Mouse (Mus musculus) myocyte (in vitro differentiated cells): ENCODE data around the gene Sat2. TPM values are rescaled to one million over a fixed set of nuclear protein-coding genes. Genes with fewer than 3 reads are reported as not detected.

ENCODE experiments used
- H3K27me3 ChIP-seq: one replicate; pipeline ENCODE4 v1.6.1; 2011; ENCODE audit not compliant: control insufficient read depth, insufficient read depth, insufficient read length
- H3K36me3 ChIP-seq: one replicate; pipeline ENCODE4 v1.6.1; 2011; ENCODE audit not compliant: control insufficient read depth, insufficient read depth
- H3K4me2 ChIP-seq: one replicate; pipeline ENCODE4 v1.6.1; 2011; ENCODE audit warnings: low read depth, control low read depth
- H3K4me3 ChIP-seq: one replicate; pipeline ENCODE4 v1.5.1; 2011; ENCODE audit warnings: mild to moderate bottlenecking, control low read depth, moderate library complexity
- H3K79me2 ChIP-seq: one replicate; pipeline ENCODE4 v1.6.1; 2011; ENCODE audit not compliant: control insufficient read depth, insufficient read depth
- H3ac ChIP-seq: one replicate; pipeline ENCODE4 v1.6.1; 2011; ENCODE audit not compliant: control insufficient read depth, insufficient read length
- CEBPB ChIP-seq: IDR thresholded peaks from 2 replicates; pipeline ENCODE4 v1.6.1; 2011; ENCODE audit warnings: mild to moderate bottlenecking, moderate library complexity; ENCODE audit not compliant: poor library complexity, insufficient read depth, severe bottlenecking
- E2F4 ChIP-seq: IDR thresholded peaks from one replicate; pipeline ENCODE4 v1.6.1; 2011; ENCODE audit warnings: mild to moderate bottlenecking, control low read depth, moderate library complexity; ENCODE audit not compliant: insufficient read depth
- MAX ChIP-seq: IDR thresholded peaks from one replicate; pipeline ENCODE4 v1.6.1; 2011; ENCODE audit warnings: low read depth, mild to moderate bottlenecking, control low read depth
- MYOD1 ChIP-seq, 3 experiments: IDR thresholded peaks; one replicate each; pipeline ENCODE4 v1.6.1; 2011; ENCODE audit warnings: control low read depth in 2 of 3, low read depth in 2 of 3, mild to moderate bottlenecking in 2 of 3, moderate library complexity in 1 of 3; ENCODE audit not compliant: insufficient read length in 2 of 3, control insufficient read depth in 1 of 3
- MYOG ChIP-seq, 3 experiments: IDR thresholded peaks; one replicate each; pipeline ENCODE4 v1.6.1; 2011; ENCODE audit warnings: control low read depth in 2 of 3, low read depth in 2 of 3, mild to moderate bottlenecking in 2 of 3; ENCODE audit not compliant: insufficient read length in 2 of 3, control insufficient read depth in 1 of 3, insufficient read depth in 1 of 3
- POLR2A ChIP-seq: IDR thresholded peaks from one replicate; pipeline ENCODE4 v1.6.1; 2011; ENCODE audit warnings: low read depth, mild to moderate bottlenecking, control low read depth, moderate library complexity; ENCODE audit not compliant: insufficient read length
- POLR2AphosphoS2 ChIP-seq: IDR thresholded peaks from one replicate; pipeline ENCODE4 v1.6.1; 2011; ENCODE audit warnings: low read depth, control low read depth; ENCODE audit not compliant: insufficient read length
- REST ChIP-seq: IDR thresholded peaks from one replicate; pipeline ENCODE4 v1.6.1; 2011; ENCODE audit warnings: mild to moderate bottlenecking, control low read depth, moderate library complexity; ENCODE audit not compliant: insufficient read depth, insufficient read length
- SRF ChIP-seq: IDR thresholded peaks from one replicate; pipeline ENCODE4 v1.6.1; 2011; ENCODE audit warnings: low read depth; ENCODE audit not compliant: control insufficient read depth, insufficient read length
- TCF12 ChIP-seq: IDR thresholded peaks from one replicate; pipeline ENCODE4 v1.6.1; 2011; ENCODE audit warnings: mild to moderate bottlenecking, control low read depth; ENCODE audit not compliant: poor library complexity, insufficient read depth, severe bottlenecking
- TCF3 ChIP-seq: IDR thresholded peaks from one replicate; pipeline ENCODE4 v1.6.1; 2011; ENCODE audit warnings: low read depth, control low read depth; ENCODE audit not compliant: insufficient read length
- USF1 ChIP-seq: IDR thresholded peaks from one replicate; pipeline ENCODE4 v1.6.1; 2011; ENCODE audit warnings: low read depth, mild to moderate bottlenecking, control low read depth, moderate library complexity
- polyA plus RNA-seq: library from polyadenylated mRNA; unstranded; fragments of >200 nt; fragmentation: generic; extraction: Trizol; gene quantifications from one replicate; pipeline ENCODE4 v1.2.1, GENCODE M21; 2012; ENCODE audit warnings: missing spikeins

Sat2 gene
- polyA plus RNA-seq, 1 experiment: 3.6 TPM

GRCm38 (mm10) chr11:69579128-69580017, 42.5 kb upstream of the Sat2 start:
- H3K27me3 ChIP-seq: no peaks in the 10 kb centered on the region
- peaks cover under 1% of the 10 kb centered on the region for H3K36me3 ChIP-seq
- peaks cover 77% of the 10 kb centered on the region for H3K79me2 ChIP-seq
- peak overlapping the region; percentile 97 for H3K4me2 ChIP-seq
- peak; percentile 38 for TF ChIP-seq POLR2A
- TF ChIP-seq TCF3: no peak
- peak; percentile 92 for TF ChIP-seq E2F4
- peak overlapping the region; percentile 79 for H3ac ChIP-seq
- H3K4me3 ChIP-seq: peak overlapping the region; percentile 99

DNA sequence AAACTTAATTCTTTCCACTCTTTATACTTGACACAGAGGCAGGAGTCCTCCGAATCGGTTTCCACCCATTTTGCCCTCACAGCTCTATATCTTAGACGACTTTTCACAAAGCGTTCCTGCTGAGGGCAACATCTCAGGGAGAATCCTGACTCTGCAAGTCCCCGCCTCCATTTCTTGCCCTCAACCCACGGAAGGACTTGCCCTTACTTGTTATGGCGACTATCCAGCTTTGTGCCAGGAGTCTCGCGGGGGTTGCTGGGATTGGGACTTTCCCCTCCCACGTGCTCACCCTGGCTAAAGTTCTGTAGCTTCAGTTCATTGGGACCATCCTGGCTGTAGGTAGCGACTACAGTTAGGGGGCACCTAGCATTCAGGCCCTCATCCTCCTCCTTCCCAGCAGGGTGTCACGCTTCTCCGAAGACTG, 41.7 kb upstream of the Sat2 start, which contains the start of the genes Wrap53 and Trp53:
Wrap53 (minus strand) TSS at position 165 of the 424 bp plus-strand sequence.
Trp53 (plus strand) TSS at position 269 of the 424 bp plus-strand sequence.
- H3K36me3 ChIP-seq: no peaks in the 10 kb centered on the region
- peak within 1 kb of the TSS; percentile 97 for H3K4me2 ChIP-seq
- H3K4me3 ChIP-seq: peak within 1 kb of the TSS; percentile 99
- peak within 1 kb of the TSS; percentile 79 for H3ac ChIP-seq
- no peak for TF ChIP-seq E2F4
- TF ChIP-seq TCF12: no peak
- TF ChIP-seq POLR2AphosphoS2: peak; percentile 66
- TF ChIP-seq CEBPB: no peak
- TF ChIP-seq MYOD1 (IDR thresholded peaks at IDR 0.05; ENCODE audit: control insufficient read depth in 1 of 3, insufficient read length in 2 of 3, low read depth in 2 of 3): no peak
- TF ChIP-seq SRF: peak; percentile 22
- no peak for TF ChIP-seq TCF3
- TF ChIP-seq POLR2A: peak; percentile 69
- TF ChIP-seq MAX: peak; percentile 93
- TF ChIP-seq MYOG (IDR thresholded peaks at IDR 0.05; ENCODE audit: control insufficient read depth in 1 of 3, insufficient read depth in 1 of 3, insufficient read length in 2 of 3, low read depth in 2 of 3): no peak
- peak; percentile 90 for TF ChIP-seq USF1
- no peak for TF ChIP-seq REST
- H3K79me2 ChIP-seq: peaks cover 78% of the 10 kb centered on the region
- H3K27me3 ChIP-seq: no peaks in the 10 kb centered on the region

DNA sequence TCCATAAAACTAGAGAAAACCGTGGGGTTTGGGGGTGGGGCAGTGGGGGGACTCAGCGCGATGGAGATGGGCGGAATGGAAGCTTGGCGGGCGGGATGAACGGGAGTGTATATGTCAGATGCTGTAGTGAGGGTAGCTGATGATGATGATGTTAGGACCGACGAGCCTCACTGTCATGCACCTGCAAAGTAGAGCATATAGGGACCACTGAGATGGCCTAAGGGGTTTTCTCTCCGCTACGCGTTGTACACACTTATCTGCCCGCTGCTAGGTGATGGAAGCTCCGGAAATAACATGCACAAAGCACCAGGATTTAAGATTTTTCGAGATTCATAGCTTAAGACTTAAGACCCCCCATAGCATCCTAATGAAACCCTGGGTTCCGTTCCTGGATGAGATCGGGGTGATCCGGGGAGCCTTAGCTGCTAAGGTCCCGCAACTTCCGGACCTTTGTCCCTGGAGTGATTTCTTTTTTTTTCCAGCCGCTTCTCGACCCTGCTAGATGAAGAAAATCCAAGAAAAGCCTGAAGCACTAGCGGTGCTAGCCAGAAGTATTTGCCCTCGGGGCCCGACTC, 41.2 kb upstream of the Sat2 start:
- Histone ChIP-seq H3K79me2 (peaks cover 82% of the 10 kb centered on the region), H3K4me2 (peak overlapping the region; percentile 88), H3K27me3 (no peaks in the 10 kb centered on the region), H3K36me3 (no peaks in the 10 kb centered on the region), H3ac (peak overlapping the region; percentile 79), H3K4me3 (peak overlapping the region; percentile 99)
- TF ChIP-seq MAX: no peak
- no peak for TF ChIP-seq TCF3
- no peak for TF ChIP-seq TCF12
- no peak for TF ChIP-seq REST
- TF ChIP-seq MYOG (IDR thresholded peaks at IDR 0.05; ENCODE audit: control insufficient read depth in 1 of 3, insufficient read depth in 1 of 3, insufficient read length in 2 of 3, low read depth in 2 of 3): no peak
- TF ChIP-seq MYOD1 (IDR thresholded peaks at IDR 0.05; ENCODE audit: control insufficient read depth in 1 of 3, insufficient read length in 2 of 3, low read depth in 2 of 3): no peak
- TF ChIP-seq CEBPB: no peak
- no peak for TF ChIP-seq POLR2AphosphoS2

DNA sequence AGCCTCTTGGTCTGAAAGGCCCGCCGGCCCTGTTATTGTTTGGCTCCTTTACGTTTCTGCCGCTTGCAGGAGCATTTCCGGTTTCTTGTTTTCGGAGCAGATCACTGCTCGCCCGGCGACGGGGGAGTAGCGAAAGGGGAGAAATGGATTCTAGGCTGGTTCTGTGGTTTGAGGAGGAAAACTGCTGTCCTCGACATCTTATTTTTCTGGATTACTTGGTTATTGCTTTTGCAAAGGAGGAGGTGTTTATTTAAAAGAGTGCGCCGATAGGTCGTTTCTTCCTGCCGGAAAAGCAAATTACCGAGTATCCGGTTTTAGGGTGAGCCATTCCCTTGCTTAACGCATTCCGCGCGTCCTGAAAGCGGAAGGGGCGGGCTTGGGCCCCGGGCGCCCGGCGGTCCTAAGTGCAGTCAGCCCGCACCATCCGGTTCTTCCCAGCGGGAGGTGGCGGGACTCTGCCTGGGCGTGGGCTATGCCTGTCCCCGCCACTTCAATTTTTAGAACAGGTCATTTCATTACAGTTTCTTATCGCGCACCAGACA, 40.6 kb upstream of the Sat2 start:
- no peaks in the 10 kb centered on the region for H3K36me3 ChIP-seq
- peak overlapping the region; percentile 79 for H3ac ChIP-seq
- H3K79me2 ChIP-seq: peaks cover 83% of the 10 kb centered on the region
- no peaks in the 10 kb centered on the region for H3K27me3 ChIP-seq
- H3K4me3 ChIP-seq: peak overlapping the region; percentile 99
- H3K4me2 ChIP-seq: peak overlapping the region; percentile 94
- TF ChIP-seq REST (no peak), CEBPB (0 out of 2 replicates have a peak, but pooled peaks have one; percentile 10), E2F4 (peak; percentile 36), POLR2AphosphoS2 (peak; percentile 40), POLR2A (peak; percentile 68), MYOD1 (IDR thresholded peaks at IDR 0.05; ENCODE audit: control insufficient read depth in 1 of 3, insufficient read length in 2 of 3, low read depth in 2 of 3) (no peak), MYOG (IDR thresholded peaks at IDR 0.05; ENCODE audit: control insufficient read depth in 1 of 3, insufficient read depth in 1 of 3, insufficient read length in 2 of 3, low read depth in 2 of 3) (peak in 1 of 3 experiments; percentile 20)

GRCm38 (mm10) chr11:69581814-69582213, 40.0 kb upstream of the Sat2 start:
- no peak overlapping the region for H3ac ChIP-seq
- no peaks in the 10 kb centered on the region for H3K36me3 ChIP-seq
- H3K4me2 ChIP-seq: peak overlapping the region; percentile 94
- TF ChIP-seq USF1: no peak
- TF ChIP-seq MYOG (IDR thresholded peaks at IDR 0.05; ENCODE audit: control insufficient read depth in 1 of 3, insufficient read depth in 1 of 3, insufficient read length in 2 of 3, low read depth in 2 of 3): no peak
- no peak for TF ChIP-seq MAX
- TF ChIP-seq POLR2AphosphoS2: no peak
- TF ChIP-seq E2F4: no peak
- TF ChIP-seq TCF12: no peak
- TF ChIP-seq REST: no peak
- no peak for TF ChIP-seq MYOD1 (IDR thresholded peaks at IDR 0.05; ENCODE audit: control insufficient read depth in 1 of 3, insufficient read length in 2 of 3, low read depth in 2 of 3)
- no peak for TF ChIP-seq CEBPB
- TF ChIP-seq SRF: no peak
- TF ChIP-seq POLR2A: no peak
- no peak for TF ChIP-seq TCF3
- H3K4me3 ChIP-seq: peak overlapping the region; percentile 99
- peaks cover 80% of the 10 kb centered on the region for H3K79me2 ChIP-seq
- H3K27me3 ChIP-seq: no peaks in the 10 kb centered on the region
